11 mouse cellular contexts compared by ENCODE assay signal in the genomic region with DNA sequence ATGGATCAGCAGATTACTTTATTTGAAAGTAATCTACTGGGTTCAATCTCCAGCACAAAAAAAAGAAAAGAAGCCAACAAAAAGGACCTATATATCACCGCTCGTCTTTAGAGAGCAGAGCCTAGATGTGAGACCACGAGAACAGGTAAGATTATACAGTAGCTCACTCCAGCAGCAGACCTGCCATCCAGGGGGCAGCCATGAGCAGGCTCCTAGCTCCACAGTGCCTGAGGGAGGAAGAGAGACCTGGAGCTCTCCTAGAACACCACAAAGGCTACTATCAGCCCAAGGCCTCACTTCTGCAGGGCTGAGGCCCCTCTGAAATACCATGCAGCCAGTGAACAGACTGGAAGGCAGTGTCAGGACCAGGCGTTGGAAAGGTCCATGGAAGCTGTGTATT. TPM values are rescaled to one million over a fixed set of nuclear protein-coding genes. Genes with fewer than 3 reads are reported as not detected.
DNase-seq lines count a peak whose midpoint lies in the region; ATAC-seq lines count a peak whose summit lies in the region.
"Had no signal": no experiment of that assay in that cellular context is flagged by ENCODE, and none has a peak within 500 bp of the region (broad histone marks: within the 10 kb centered on the region; RNA-seq: fewer than 3 reads in every experiment).

No protein-coding gene starts in this region.

- H3K36me3 ChIP-seq in heart, embryonic 11.5 days (ENCODE audit: control insufficient read depth, insufficient read depth, low read length): peaks cover 18% of the 10 kb centered on the region
- peaks cover 41% of the 10 kb centered on the region for H3K36me3 ChIP-seq in lung, embryonic 16.5 days (ENCODE audit: control insufficient read depth, insufficient read depth, low read length)
- H3K36me3 ChIP-seq in embryonic facial prominence, embryonic 10.5 days (replicated peaks): peaks cover 78% of the 10 kb centered on the region
- peaks cover 44% of the 10 kb centered on the region for H3K36me3 ChIP-seq in stomach, embryonic 16.5 days (ENCODE audit: control insufficient read depth, insufficient read depth, low read length)
- H3K36me3 ChIP-seq in midbrain, embryonic 15.5 days (replicated peaks): no peaks in the 10 kb centered on the region

- no peaks in the 10 kb centered on the region for H3K27me3 ChIP-seq in heart, embryonic 11.5 days (ENCODE audit: control insufficient read depth, insufficient read depth, low read length)
- H3K27me3 ChIP-seq in lung, embryonic 16.5 days (ENCODE audit: control insufficient read depth, insufficient read depth, low read depth, low read length): no peaks in the 10 kb centered on the region
- H3K27me3 ChIP-seq in embryonic facial prominence, embryonic 10.5 days (replicated peaks; ENCODE audit: low read depth, poor library complexity, severe bottlenecking): no peaks in the 10 kb centered on the region
- H3K27me3 ChIP-seq in stomach, embryonic 16.5 days (ENCODE audit: control insufficient read depth, insufficient read depth, low read length): no peaks in the 10 kb centered on the region
- no peaks in the 10 kb centered on the region for H3K27me3 ChIP-seq in midbrain, embryonic 15.5 days (replicated peaks)
- H3K27me3 ChIP-seq: hindbrain, embryonic 15.5 days; midbrain, embryonic 13.5 days had no signal

- WGBS in heart, embryonic 11.5 days (ENCODE audit: insufficient replicate concordance): 82% methylated on average over 4 of the region's 4 CpGs
- 69% methylated on average over 4 of the region's 4 CpGs for WGBS in lung, embryonic 16.5 days
- 85% methylated on average over 4 of the region's 4 CpGs for WGBS in embryonic facial prominence, embryonic 10.5 days
- WGBS in stomach, embryonic 16.5 days: 65% methylated on average over 4 of the region's 4 CpGs
- WGBS in midbrain, embryonic 15.5 days: 89% methylated on average over 4 of the region's 4 CpGs

- H3K9me3 ChIP-seq in heart, embryonic 11.5 days (replicated peaks; ENCODE audit: control insufficient read depth, low read length): no peaks in the 10 kb centered on the region
- H3K9me3 ChIP-seq in lung, embryonic 16.5 days (ENCODE audit: control insufficient read depth, low read length): no peaks in the 10 kb centered on the region
- no peaks in the 10 kb centered on the region for H3K9me3 ChIP-seq in embryonic facial prominence, embryonic 10.5 days
- H3K9me3 ChIP-seq in stomach, embryonic 16.5 days (replicated peaks; ENCODE audit: control insufficient read depth, low read length): no peaks in the 10 kb centered on the region
- no peaks in the 10 kb centered on the region for H3K9me3 ChIP-seq in midbrain, embryonic 15.5 days
- H3K9me3 ChIP-seq: hindbrain, embryonic 15.5 days; midbrain, embryonic 13.5 days had no signal

- H3K9ac ChIP-seq in heart, embryonic 11.5 days (ENCODE audit: low read depth, low read length): no peak overlapping the region
- no peak overlapping the region for H3K9ac ChIP-seq in lung, embryonic 16.5 days (ENCODE audit: low read length)
- 0 out of 2 replicates have a peak overlapping the region, but pooled peaks have one; percentile 0 for H3K9ac ChIP-seq in stomach, embryonic 16.5 days (ENCODE audit: low read length)
- no peak overlapping the region for H3K9ac ChIP-seq in midbrain, embryonic 15.5 days
- H3K9ac ChIP-seq: hindbrain, embryonic 15.5 days; midbrain, embryonic 13.5 days had no signal

- H3K4me2 ChIP-seq in heart, embryonic 11.5 days: no peak overlapping the region
- no peak overlapping the region for H3K4me2 ChIP-seq in lung, embryonic 16.5 days (ENCODE audit: low read depth, low read length)
- no peak overlapping the region for H3K4me2 ChIP-seq in stomach, embryonic 16.5 days (ENCODE audit: low read depth, low read length)
- H3K4me2 ChIP-seq in midbrain, embryonic 15.5 days: no peak overlapping the region
- H3K4me2 ChIP-seq: hindbrain, embryonic 15.5 days; midbrain, embryonic 13.5 days had no signal

- no peak for ATAC-seq in heart, embryonic 11.5 days (replicated peaks; ENCODE audit: insufficient number of reproducible peaks, low FRiP score, low TSS enrichment)
- ATAC-seq in lung, embryonic 16.5 days (ENCODE audit: low read depth): no peak
- ATAC-seq in stomach, embryonic 16.5 days (ENCODE audit: insufficient read depth, low FRiP score): no peak
- no peak for ATAC-seq in midbrain, embryonic 15.5 days (replicated peaks)

- no peak overlapping the region for H3K4me3 ChIP-seq in heart, embryonic 11.5 days (ENCODE audit: low read depth, low read length)
- no peak overlapping the region for H3K4me3 ChIP-seq in lung, embryonic 16.5 days (ENCODE audit: low read length)
- no peak overlapping the region for H3K4me3 ChIP-seq in embryonic facial prominence, embryonic 10.5 days
- H3K4me3 ChIP-seq in stomach, embryonic 16.5 days (replicated peaks; ENCODE audit: low read length): no peak overlapping the region
- H3K4me3 ChIP-seq in midbrain, embryonic 15.5 days: no peak overlapping the region
- H3K4me3 ChIP-seq: hindbrain, embryonic 15.5 days; midbrain, embryonic 13.5 days had no signal

- H3K27ac ChIP-seq in heart, embryonic 11.5 days (ENCODE audit: low read depth, low read length): peak overlapping the region; percentile 76
- H3K27ac ChIP-seq in lung, embryonic 16.5 days (ENCODE audit: low read length): peak overlapping the region; percentile 43; the same call in 1 of the 2 replicates
- peak overlapping the region; percentile 66 for H3K27ac ChIP-seq in embryonic facial prominence, embryonic 10.5 days (replicated peaks)
- 0 out of 2 replicates have a peak overlapping the region, but pooled peaks have one; percentile 11 for H3K27ac ChIP-seq in stomach, embryonic 16.5 days (ENCODE audit: low read length)
- H3K27ac ChIP-seq in midbrain, embryonic 15.5 days: no peak overlapping the region
- H3K27ac ChIP-seq: hindbrain, embryonic 15.5 days; midbrain, embryonic 13.5 days had no signal

- DNase-seq in heart, adult 8-10 months (ENCODE audit: low spot score): no peak
- DNase-seq in lung, postnatal 25 days (ENCODE audit: low spot score): no peak
- DNase-seq in embryonic facial prominence, embryonic 10.5 days (ENCODE audit: low spot score): no peak
- no peak for DNase-seq in frontal cortex, postnatal 10 days (ENCODE audit: low spot score in 2 of 2)
- DNase-seq: right cerebral cortex, postnatal 14 days had no signal

- H3K4me1 ChIP-seq in heart, embryonic 11.5 days (ENCODE audit: control insufficient read depth, insufficient read depth, low read length): peaks cover 82% of the 10 kb centered on the region
- H3K4me1 ChIP-seq in lung, embryonic 16.5 days (replicated peaks; ENCODE audit: control insufficient read depth, insufficient read depth, low read length): peaks cover 63% of the 10 kb centered on the region
- H3K4me1 ChIP-seq in embryonic facial prominence, embryonic 10.5 days: peaks cover 66% of the 10 kb centered on the region
- H3K4me1 ChIP-seq in stomach, embryonic 16.5 days (ENCODE audit: control insufficient read depth, insufficient read depth, low read length): peaks cover 68% of the 10 kb centered on the region
- peaks cover 11% of the 10 kb centered on the region for H3K4me1 ChIP-seq in midbrain, embryonic 15.5 days

RNA-seq across cellular contexts. Expression of a gene that starts 39.0 kb away (rescaled TPM):
- polyA plus RNA-seq in heart, embryonic 11.5 days (2014; fragmentation: Nextera tagmentation; extraction: Ambion mirVana): 30.4 and 31.8 TPM in 2 replicates
- total RNA-seq in heart, adult 8-10 months (2022): 100 to 1,000 TPM in 1 of 4 experiments, 10 to 100 TPM in 3; 72.5 to 127 (median 97.2) TPM
- polyA plus RNA-seq in lung, embryonic 16.5 days (2015; fragmentation: Nextera tagmentation; extraction: Ambion mirVana): 71.7 and 77.6 TPM in 2 replicates
- 45.7 and 46.9 TPM in 2 replicates for polyA plus RNA-seq in embryonic facial prominence, embryonic 10.5 days (2016; fragmentation: Nextera tagmentation; extraction: Ambion mirVana)
- polyA plus RNA-seq in stomach, embryonic 16.5 days (2015; fragmentation: Nextera tagmentation; extraction: Ambion mirVana): 54.5 and 63.5 TPM in 2 replicates
- polyA plus RNA-seq in midbrain, embryonic 15.5 days (2015; fragmentation: Nextera tagmentation; extraction: Ambion mirVana): 11.9 and 14.2 TPM in 2 replicates

RNA-seq across cellular contexts. Expression of a gene that starts 46.2 kb away (rescaled TPM):
- 0.67 and 0.89 TPM in 2 replicates for polyA plus RNA-seq in heart, embryonic 11.5 days (2014; fragmentation: Nextera tagmentation; extraction: Ambion mirVana)
- total RNA-seq in heart, adult 8-10 months (2022): not detected
- polyA plus RNA-seq in lung, embryonic 16.5 days (2015; fragmentation: Nextera tagmentation; extraction: Ambion mirVana): 0.10 and 0.20 TPM in 2 replicates
- 0.14 and 0.32 TPM in 2 replicates for polyA plus RNA-seq in embryonic facial prominence, embryonic 10.5 days (2016; fragmentation: Nextera tagmentation; extraction: Ambion mirVana)
- 1.2 TPM in 2 replicates for polyA plus RNA-seq in stomach, embryonic 16.5 days (2015; fragmentation: Nextera tagmentation; extraction: Ambion mirVana)
- 0.18 and 0.23 TPM in 2 replicates for polyA plus RNA-seq in midbrain, embryonic 15.5 days (2015; fragmentation: Nextera tagmentation; extraction: Ambion mirVana)
